Comparison of ENCODE assay signal across 12 mouse cellular contexts in the genomic region with DNA sequence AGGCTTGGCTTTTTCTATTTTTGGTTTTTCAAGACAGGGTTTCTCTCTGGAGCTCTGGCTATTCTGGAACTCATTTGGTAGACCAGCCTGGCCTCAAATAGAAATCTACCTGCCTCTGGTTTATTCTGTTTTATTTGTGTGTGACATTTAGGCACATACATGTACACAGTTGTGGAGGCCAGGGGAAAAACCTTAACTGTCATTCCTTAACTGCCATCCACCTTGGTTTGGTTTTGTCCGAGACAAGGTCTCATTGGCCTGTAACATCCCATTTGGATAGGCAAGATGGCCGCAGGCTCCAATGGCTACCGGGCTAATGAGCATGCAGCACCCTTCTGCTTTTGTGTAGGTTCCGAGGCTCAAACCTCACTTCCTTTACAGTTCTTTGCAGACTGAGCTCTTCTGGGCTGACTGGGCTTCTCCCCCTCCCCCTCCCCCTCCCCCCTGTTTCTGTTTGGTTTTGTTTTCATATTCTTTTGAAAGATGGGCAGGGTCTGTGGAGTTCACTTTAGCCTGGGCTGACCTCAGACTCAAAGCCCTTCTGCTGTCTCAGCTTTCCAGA. TPM values are rescaled to one million over a fixed set of nuclear protein-coding genes. Genes with fewer than 3 reads are reported as not detected.
DNase-seq lines count a peak whose midpoint lies in the region; ATAC-seq and TF ChIP-seq lines count a peak whose summit lies in the region.
"Had no signal": no experiment of that assay in that cellular context is flagged by ENCODE, and none has a peak within 500 bp of the region (broad histone marks: within the 10 kb centered on the region; RNA-seq: fewer than 3 reads in every experiment).

No protein-coding gene starts in this region.

- H3K4me3 ChIP-seq in gastrocnemius, adult 2 months: no peak overlapping the region
- H3K4me3 ChIP-seq in liver, embryonic 12.5 days: no peak overlapping the region
- H3K4me3 ChIP-seq in liver, embryonic 11.5 days (ENCODE audit: low read depth, low read length): no peak overlapping the region
- H3K4me3 ChIP-seq in olfactory bulb, adult 2 months (ENCODE audit: insufficient read depth, low read depth, low read length): no peak overlapping the region
- no peak overlapping the region for H3K4me3 ChIP-seq in midbrain, postnatal 0 days (ENCODE audit: low read depth, low read length)
- H3K4me3 ChIP-seq in forebrain, embryonic 14.5 days (ENCODE audit: low read depth, low read length): no peak overlapping the region
- H3K4me3 ChIP-seq: forebrain, embryonic 13.5 days; midbrain, embryonic 12.5 days had no signal

- peaks cover 32% of the 10 kb centered on the region for H3K4me1 ChIP-seq in liver, embryonic 12.5 days
- peaks cover 7% of the 10 kb centered on the region for H3K4me1 ChIP-seq in liver, embryonic 11.5 days (replicated peaks; ENCODE audit: control insufficient read depth, insufficient read depth, low read length)
- H3K4me1 ChIP-seq in olfactory bulb, adult 2 months (ENCODE audit: control insufficient read depth, insufficient read depth, low read length): peaks cover 11% of the 10 kb centered on the region
- H3K4me1 ChIP-seq in midbrain, postnatal 0 days (ENCODE audit: insufficient read depth, low read length): 0 out of 2 replicates have a peak, but pooled peaks cover 2% of the 10 kb centered on the region
- no peaks in the 10 kb centered on the region for H3K4me1 ChIP-seq in forebrain, embryonic 14.5 days (ENCODE audit: control insufficient read depth, insufficient read depth, low read length)

- H3K9me3 ChIP-seq in liver, embryonic 12.5 days (replicated peaks): no peaks in the 10 kb centered on the region
- H3K9me3 ChIP-seq in liver, embryonic 11.5 days (ENCODE audit: control insufficient read depth, low read length): no peaks in the 10 kb centered on the region
- no peaks in the 10 kb centered on the region for H3K9me3 ChIP-seq in midbrain, postnatal 0 days (ENCODE audit: low read length)
- H3K9me3 ChIP-seq in forebrain, embryonic 14.5 days (replicated peaks; ENCODE audit: control insufficient read depth, low read length): no peaks in the 10 kb centered on the region
- H3K9me3 ChIP-seq: forebrain, embryonic 13.5 days; midbrain, embryonic 12.5 days had no signal

- peak; percentile 11 for DNase-seq in gastrocnemius, adult 2 months
- DNase-seq in gastrocnemius, postnatal 36 days: no peak
- DNase-seq in liver, embryonic 11.5 days (ENCODE audit: low spot score): no peak
- DNase-seq in CD4-positive, CD25-positive, alpha-beta regulatory T cell, adult 2 months (ENCODE audit: low read depth, low spot score): peak; percentile 63
- no peak for DNase-seq in midbrain, postnatal 0 days (ENCODE audit: low spot score)
- no peak for DNase-seq in forebrain, embryonic 14.5 days (ENCODE audit: low spot score)
- DNase-seq: cerebellum, adult 11-12 months; spleen, adult 18-20 months had no signal

- no peak for TF ChIP-seq POLR2A in olfactory bulb, adult 2 months (IDR thresholded peaks at IDR 0.05; ENCODE audit: insufficient read depth, low read depth, low read length)

- no peaks in the 10 kb centered on the region for H3K27me3 ChIP-seq in liver, embryonic 12.5 days (replicated peaks)
- H3K27me3 ChIP-seq in liver, embryonic 11.5 days (replicated peaks; ENCODE audit: control insufficient read depth, insufficient read depth, low read length): no peaks in the 10 kb centered on the region
- H3K27me3 ChIP-seq in midbrain, postnatal 0 days (ENCODE audit: insufficient read depth, low read length): no peaks in the 10 kb centered on the region
- no peaks in the 10 kb centered on the region for H3K27me3 ChIP-seq in forebrain, embryonic 14.5 days (replicated peaks; ENCODE audit: control insufficient read depth, insufficient read depth, low read length)
- H3K27me3 ChIP-seq: forebrain, embryonic 13.5 days; midbrain, embryonic 12.5 days had no signal

- intact Hi-C loops in gastrocnemius, adult 2 months (cut with DNase I): no loop called here
- intact Hi-C loops in gastrocnemius, postnatal 36 days (cut with DNase I): loop anchor here (2.0 to 5.0 kb wide), 2 partner anchors 103 to 233 kb away; a partner anchor contains a TSS

- no peak overlapping the region for H3K9ac ChIP-seq in liver, embryonic 12.5 days
- no peak overlapping the region for H3K9ac ChIP-seq in liver, embryonic 11.5 days (ENCODE audit: low read depth, low read length)
- H3K9ac ChIP-seq in midbrain, postnatal 0 days (replicated peaks; ENCODE audit: low read length, poor library complexity, severe bottlenecking): no peak overlapping the region
- no peak overlapping the region for H3K9ac ChIP-seq in forebrain, embryonic 14.5 days (ENCODE audit: low read length)
- H3K9ac ChIP-seq: forebrain, embryonic 13.5 days; midbrain, embryonic 12.5 days had no signal

- 58% methylated on average over 4 of the region's 4 CpGs for WGBS in liver, embryonic 12.5 days (ENCODE audit: insufficient replicate concordance)
- 74% methylated on average over 4 of the region's 4 CpGs for WGBS in liver, embryonic 11.5 days
- 69% methylated on average over 4 of the region's 4 CpGs for WGBS in olfactory bulb, adult 2 months
- WGBS in midbrain, postnatal 0 days: 81% methylated on average over 4 of the region's 4 CpGs
- 80% methylated on average over 4 of the region's 4 CpGs for WGBS in forebrain, embryonic 14.5 days

- peaks cover 32% of the 10 kb centered on the region for H3K36me3 ChIP-seq in liver, embryonic 12.5 days
- peaks cover 13% of the 10 kb centered on the region for H3K36me3 ChIP-seq in liver, embryonic 11.5 days (ENCODE audit: control insufficient read depth, insufficient read depth, low read length)
- H3K36me3 ChIP-seq in midbrain, postnatal 0 days (ENCODE audit: insufficient read depth, low read length): peaks cover 22% of the 10 kb centered on the region
- H3K36me3 ChIP-seq in forebrain, embryonic 14.5 days (ENCODE audit: control insufficient read depth, insufficient read depth, low read length): peaks cover 38% of the 10 kb centered on the region

- TF ChIP-seq CTCF in gastrocnemius, adult 2 months (IDR thresholded peaks at IDR 0.05): no peak
- no peak for TF ChIP-seq CTCF in olfactory bulb, adult 2 months (IDR thresholded peaks at IDR 0.05; ENCODE audit: insufficient read depth, low read depth, low read length)
- no peak for TF ChIP-seq CTCF in midbrain, postnatal 0 days (IDR thresholded peaks at IDR 0.05)

- ATAC-seq in liver, embryonic 12.5 days: no peak
- no peak for ATAC-seq in liver, embryonic 11.5 days (replicated peaks; ENCODE audit: low FRiP score)
- no peak for ATAC-seq in midbrain, postnatal 0 days (ENCODE audit: low FRiP score)
- no peak for ATAC-seq in forebrain, embryonic 14.5 days
- ATAC-seq: forebrain, embryonic 13.5 days had no signal

- peak overlapping the region; percentile 84 for H3K27ac ChIP-seq in gastrocnemius, adult 2 months
- peak overlapping the region; percentile 43 for H3K27ac ChIP-seq in liver, embryonic 12.5 days
- no peak overlapping the region; the same call in 1 of the 2 replicates for H3K27ac ChIP-seq in liver, embryonic 11.5 days (ENCODE audit: low read depth, low read length)
- H3K27ac ChIP-seq in olfactory bulb, adult 2 months (ENCODE audit: insufficient read depth, low read depth, low read length): peak overlapping the region; percentile 81
- H3K27ac ChIP-seq in midbrain, postnatal 0 days (ENCODE audit: low read depth, low read length): no peak overlapping the region
- no peak overlapping the region for H3K27ac ChIP-seq in forebrain, embryonic 14.5 days (ENCODE audit: low read depth, low read length)
- H3K27ac ChIP-seq: forebrain, embryonic 13.5 days; midbrain, embryonic 12.5 days had no signal

- H3K4me2 ChIP-seq in liver, embryonic 12.5 days: no peak overlapping the region
- H3K4me2 ChIP-seq in liver, embryonic 11.5 days: no peak overlapping the region
- H3K4me2 ChIP-seq in midbrain, postnatal 0 days (ENCODE audit: low read depth, low read length, poor library complexity, severe bottlenecking): no peak overlapping the region
- no peak overlapping the region for H3K4me2 ChIP-seq in forebrain, embryonic 14.5 days (ENCODE audit: low read length)
- H3K4me2 ChIP-seq: forebrain, embryonic 13.5 days; midbrain, embryonic 12.5 days had no signal

RNA-seq across cellular contexts. Expression of a gene that starts 4.4 kb away (rescaled TPM):
- 1 to 10 TPM; 4.4 to 5.9 TPM for total RNA-seq in gastrocnemius, adult 2 months (2021)
- 1 to 10 TPM; 4.2 to 4.4 TPM for total RNA-seq in gastrocnemius, postnatal 36 days (2021)
- polyA plus RNA-seq in liver, embryonic 12.5 days (2016; fragmentation: Nextera tagmentation; extraction: Ambion mirVana): 8.5 and 10.4 TPM in 2 replicates
- polyA plus RNA-seq in liver, embryonic 11.5 days (2014; fragmentation: Nextera tagmentation; extraction: Ambion mirVana): 11.5 and 13.8 TPM in 2 replicates
- not detected in 2 replicates for polyA plus RNA-seq in olfactory bulb, adult 2 months (2012; ENCODE audit: insufficient read depth, insufficient read length, low replicate concordance, missing spikeins)
- 9.8 and 9.9 TPM in 2 replicates for total RNA-seq in midbrain, postnatal 0 days (2014; rRNA removed)
- polyA plus RNA-seq in midbrain, postnatal 0 days (2015; fragmentation: Nextera tagmentation; extraction: Ambion mirVana): 4.8 and 5.4 TPM in 2 replicates
- polyA plus RNA-seq in forebrain, embryonic 14.5 days (2014; fragmentation: Nextera tagmentation; extraction: Ambion mirVana): 5.0 and 6.2 TPM in 2 replicates

RNA-seq across cellular contexts. Expression of a gene that starts 14.4 kb away (rescaled TPM):
- 100 to 1,000 TPM; 116 to 139 TPM for total RNA-seq in gastrocnemius, adult 2 months (2021)
- total RNA-seq in gastrocnemius, postnatal 36 days (2021): 100 to 1,000 TPM; 123 to 126 TPM
- 221 and 228 TPM in 2 replicates for polyA plus RNA-seq in liver, embryonic 12.5 days (2016; fragmentation: Nextera tagmentation; extraction: Ambion mirVana)
- 334 and 347 TPM in 2 replicates for polyA plus RNA-seq in liver, embryonic 11.5 days (2014; fragmentation: Nextera tagmentation; extraction: Ambion mirVana)
- 282 TPM in 1 of 2 replicates, not detected in the other for polyA plus RNA-seq in olfactory bulb, adult 2 months (2012; ENCODE audit: insufficient read depth, insufficient read length, low replicate concordance, missing spikeins)
- 29.0 and 37.7 TPM in 2 replicates for total RNA-seq in midbrain, postnatal 0 days (2014; rRNA removed)
- 179 and 186 TPM in 2 replicates for polyA plus RNA-seq in midbrain, postnatal 0 days (2015; fragmentation: Nextera tagmentation; extraction: Ambion mirVana)
- 222 and 247 TPM in 2 replicates for polyA plus RNA-seq in forebrain, embryonic 14.5 days (2014; fragmentation: Nextera tagmentation; extraction: Ambion mirVana)

RNA-seq across cellular contexts. Expression of a gene that starts 30.1 kb away (rescaled TPM):
- 10 to 100 TPM; 39.0 to 66.8 TPM for total RNA-seq in gastrocnemius, adult 2 months (2021)
- total RNA-seq in gastrocnemius, postnatal 36 days (2021): 10 to 100 TPM; 42.2 to 53.9 TPM
- 2.6 and 2.9 TPM in 2 replicates for polyA plus RNA-seq in liver, embryonic 12.5 days (2016; fragmentation: Nextera tagmentation; extraction: Ambion mirVana)
- polyA plus RNA-seq in liver, embryonic 11.5 days (2014; fragmentation: Nextera tagmentation; extraction: Ambion mirVana): 5.3 and 5.4 TPM in 2 replicates
- polyA plus RNA-seq in olfactory bulb, adult 2 months (2012; ENCODE audit: insufficient read depth, insufficient read length, low replicate concordance, missing spikeins): not detected in 2 replicates
- 40.7 and 46.5 TPM in 2 replicates for total RNA-seq in midbrain, postnatal 0 days (2014; rRNA removed)
- 59.8 and 63.8 TPM in 2 replicates for polyA plus RNA-seq in midbrain, postnatal 0 days (2015; fragmentation: Nextera tagmentation; extraction: Ambion mirVana)
- polyA plus RNA-seq in forebrain, embryonic 14.5 days (2014; fragmentation: Nextera tagmentation; extraction: Ambion mirVana): 17.3 and 22.4 TPM in 2 replicates

RNA-seq across cellular contexts. Expression of a gene that starts 43.6 kb away (rescaled TPM):
- 10 to 100 TPM; 17.1 to 19.5 TPM for total RNA-seq in gastrocnemius, adult 2 months (2021)
- total RNA-seq in gastrocnemius, postnatal 36 days (2021): 10 to 100 TPM; 13.8 to 17.9 TPM
- 39.8 and 43.8 TPM in 2 replicates for polyA plus RNA-seq in liver, embryonic 12.5 days (2016; fragmentation: Nextera tagmentation; extraction: Ambion mirVana)
- 89.8 and 94.0 TPM in 2 replicates for polyA plus RNA-seq in liver, embryonic 11.5 days (2014; fragmentation: Nextera tagmentation; extraction: Ambion mirVana)
- polyA plus RNA-seq in olfactory bulb, adult 2 months (2012; ENCODE audit: insufficient read depth, insufficient read length, low replicate concordance, missing spikeins): not detected in 2 replicates
- 38.7 and 41.0 TPM in 2 replicates for total RNA-seq in midbrain, postnatal 0 days (2014; rRNA removed)
- polyA plus RNA-seq in midbrain, postnatal 0 days (2015; fragmentation: Nextera tagmentation; extraction: Ambion mirVana): 20.2 and 20.7 TPM in 2 replicates
- 43.6 and 47.1 TPM in 2 replicates for polyA plus RNA-seq in forebrain, embryonic 14.5 days (2014; fragmentation: Nextera tagmentation; extraction: Ambion mirVana)

RNA-seq across cellular contexts. Expression of a gene that starts 43.6 kb away (rescaled TPM):
- total RNA-seq in gastrocnemius, adult 2 months (2021): 1 to 10 TPM; 1.2 to 1.6 TPM
- total RNA-seq in gastrocnemius, postnatal 36 days (2021): 1 to 10 TPM; 1.6 TPM
- polyA plus RNA-seq in liver, embryonic 12.5 days (2016; fragmentation: Nextera tagmentation; extraction: Ambion mirVana): 1.2 and 2.1 TPM in 2 replicates
- polyA plus RNA-seq in liver, embryonic 11.5 days (2014; fragmentation: Nextera tagmentation; extraction: Ambion mirVana): 4.2 and 4.3 TPM in 2 replicates
- not detected in 2 replicates for polyA plus RNA-seq in olfactory bulb, adult 2 months (2012; ENCODE audit: insufficient read depth, insufficient read length, low replicate concordance, missing spikeins)
- total RNA-seq in midbrain, postnatal 0 days (2014; rRNA removed): 2.1 and 5.8 TPM in 2 replicates
- 0.38 and 0.48 TPM in 2 replicates for polyA plus RNA-seq in midbrain, postnatal 0 days (2015; fragmentation: Nextera tagmentation; extraction: Ambion mirVana)
- 1.2 and 1.5 TPM in 2 replicates for polyA plus RNA-seq in forebrain, embryonic 14.5 days (2014; fragmentation: Nextera tagmentation; extraction: Ambion mirVana)

Comparison
In these comparisons a context has a peak if more than half of its experiments do, and no peak if none do; other contexts are left out.
1. DNase-seq: peak in gastrocnemius, adult 2 months (single experiment) and CD4-positive, CD25-positive, alpha-beta regulatory T cell, adult 2 months (single experiment); none in gastrocnemius, postnatal 36 days (0 of 2), liver, embryonic 11.5 days (single experiment), midbrain, postnatal 0 days (single experiment) and forebrain, embryonic 14.5 days (single experiment).
2. H3K27ac ChIP-seq: peak in gastrocnemius, adult 2 months (single experiment), liver, embryonic 12.5 days (single experiment) and olfactory bulb, adult 2 months (single experiment); none in liver, embryonic 11.5 days (single experiment), midbrain, postnatal 0 days (single experiment) and forebrain, embryonic 14.5 days (single experiment).